Mouse (Mus musculus): ENCODE data around the gene Arl4a.

Arl4a gene

DNA sequence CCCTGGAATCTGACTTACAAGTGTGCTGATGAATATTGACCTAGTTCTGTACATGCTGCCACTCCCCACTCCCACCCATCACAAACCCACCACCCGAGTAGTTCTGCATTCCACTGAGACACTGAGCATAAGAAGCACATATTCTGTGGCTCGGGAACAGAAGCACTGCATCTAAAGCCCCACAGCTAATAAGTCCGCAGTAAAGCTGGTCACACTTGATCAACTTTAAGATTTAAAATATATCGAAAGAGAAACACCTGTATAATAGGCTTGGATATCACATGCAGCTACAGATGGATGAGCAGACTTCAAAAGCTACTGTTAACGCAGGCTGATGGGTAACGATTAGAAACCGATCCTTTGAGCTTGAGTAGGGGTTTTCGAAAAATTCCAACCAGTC is 78.7 kb downstream of the Arl4a start:
- DNase-seq (ENCODE audit: extremely low spot score, low spot score), result no peak

DNA sequence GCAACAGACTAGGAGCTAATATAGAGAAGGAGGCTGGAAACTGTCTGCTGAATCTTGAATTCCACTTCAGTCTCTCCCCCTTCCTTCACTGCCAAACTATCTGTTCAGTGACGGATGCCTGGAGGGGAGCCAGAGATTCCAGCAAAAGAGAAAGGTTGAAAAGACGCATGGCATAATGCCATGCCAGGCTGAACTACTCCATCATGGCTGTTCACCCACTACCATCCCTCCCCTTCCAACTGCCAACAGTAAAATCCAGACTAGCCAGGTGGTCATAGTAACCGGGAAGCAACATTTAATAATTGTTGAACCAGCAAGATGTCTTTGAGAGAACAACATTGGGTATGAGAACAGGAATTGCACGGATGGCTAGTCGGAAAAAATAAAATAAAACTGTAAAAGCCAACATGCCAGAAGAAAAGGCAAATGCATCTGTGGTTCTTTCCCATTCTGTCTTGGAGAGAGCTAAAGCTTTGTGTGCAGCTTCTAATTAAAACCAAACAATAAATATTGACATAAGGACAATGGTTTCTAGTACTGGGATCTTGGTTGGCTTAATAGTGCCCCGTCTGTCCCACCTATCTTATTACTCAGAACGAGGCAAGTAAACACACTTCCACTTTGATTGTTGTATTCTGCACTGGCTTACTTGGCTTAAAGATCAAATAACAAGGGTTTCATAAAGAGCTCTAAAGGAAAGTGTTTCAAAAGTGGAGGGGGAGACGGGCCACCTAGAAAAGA is 79.7 kb downstream of the Arl4a start:
- DNase-seq (ENCODE audit: extremely low spot score, low spot score), result no peak

DNA sequence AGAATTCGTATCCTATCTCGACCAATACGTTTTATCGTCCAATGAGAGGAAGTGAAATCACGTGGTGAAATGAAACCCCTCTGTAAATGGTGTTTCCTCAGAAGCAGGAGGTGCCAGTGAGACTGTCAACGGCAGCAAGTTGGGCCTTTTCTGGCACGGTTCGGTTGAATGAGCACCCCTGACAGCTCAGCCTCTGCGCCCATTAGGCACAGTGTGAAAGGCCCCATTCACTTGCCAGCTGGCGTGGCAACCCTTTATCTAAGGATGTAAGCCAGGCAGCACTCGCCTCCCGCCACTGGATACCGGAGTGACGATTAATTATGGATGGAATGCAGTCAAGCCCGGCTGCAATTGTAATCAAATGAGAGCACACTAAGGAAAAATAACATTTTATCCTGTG is 81.4 kb downstream of the Arl4a start:
- DNase-seq (ENCODE audit: extremely low spot score, low spot score), result peak; percentile 60

Measured in neural tube, embryonic 10.5 days (tissue).